In the genomic region with DNA sequence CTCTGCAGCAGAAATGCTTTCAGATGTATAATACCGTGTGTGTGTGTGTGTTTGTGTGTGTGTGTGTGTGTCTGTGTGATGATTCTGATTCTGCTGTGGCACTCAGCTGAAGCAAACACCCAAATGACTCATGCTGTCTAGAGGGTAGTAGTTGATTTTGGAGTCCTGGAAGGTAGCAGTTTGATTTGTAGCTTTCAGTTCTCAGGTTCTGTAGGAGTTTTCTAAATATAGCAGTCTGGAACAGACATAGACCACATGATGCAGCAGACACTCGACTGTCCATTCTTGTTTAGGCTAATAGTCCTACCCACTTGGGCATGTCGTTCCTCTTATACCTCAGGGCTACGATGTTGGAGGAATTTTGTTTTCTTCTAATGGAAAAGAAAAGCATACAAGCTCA, we compare ENCODE assay signal across 25 mouse cellular contexts.
DNase-seq lines count a peak whose midpoint lies in the region; ATAC-seq and TF ChIP-seq lines count a peak whose summit lies in the region.
"Had no signal": no experiment of that assay in that cellular context is flagged by ENCODE, and none has a peak within 500 bp of the region (broad histone marks: within the 10 kb centered on the region; RNA-seq: fewer than 3 reads in every experiment).

No protein-coding gene starts in this region.

- no peak overlapping the region for H3K9ac ChIP-seq in heart, embryonic 12.5 days
- H3K9ac ChIP-seq: hindbrain, embryonic 12.5 days; kidney, embryonic 15.5 days; liver, embryonic 15.5 days; lung, embryonic 15.5 days; midbrain, embryonic 15.5 days; neural tube, embryonic 13.5 days; stomach, embryonic 15.5 days had no signal

- peak overlapping the region; percentile 22; the same call in 1 of the 2 replicates for H3K4me3 ChIP-seq in heart, embryonic 10.5 days
- H3K4me3 ChIP-seq in heart, embryonic 12.5 days, result no peak overlapping the region
- no peak overlapping the region for H3K4me3 ChIP-seq in myocyte
- H3K4me3 ChIP-seq: forebrain, embryonic 10.5 days; hindbrain, embryonic 12.5 days; kidney, embryonic 15.5 days; limb, embryonic 10.5 days; liver, embryonic 15.5 days; lung, embryonic 15.5 days; midbrain, embryonic 15.5 days; neural tube, embryonic 13.5 days; stomach, embryonic 15.5 days had no signal

- no peak overlapping the region for H3ac ChIP-seq in myocyte (ENCODE audit: control insufficient read depth, insufficient read length)

- H3K4me1 ChIP-seq in heart, embryonic 10.5 days, result peaks cover 45% of the 10 kb centered on the region
- peaks cover 31% of the 10 kb centered on the region for H3K4me1 ChIP-seq in heart, embryonic 12.5 days (replicated peaks)
- H3K4me1 ChIP-seq: liver, embryonic 15.5 days; stomach, embryonic 15.5 days had no signal

- intact Hi-C loops in heart, postnatal 14 days (cut with DNase I), result no loop called here

- peak overlapping the region; percentile 51 for H3K4me2 ChIP-seq in heart, embryonic 12.5 days
- no peak overlapping the region for H3K4me2 ChIP-seq in myocyte (ENCODE audit: low read depth)
- H3K4me2 ChIP-seq: hindbrain, embryonic 12.5 days; kidney, embryonic 15.5 days; liver, embryonic 15.5 days; lung, embryonic 15.5 days; midbrain, embryonic 15.5 days; neural tube, embryonic 13.5 days; stomach, embryonic 15.5 days had no signal

- no peak for TF ChIP-seq POLR2A in myocyte (IDR thresholded peaks at IDR 0.05; ENCODE audit: insufficient read length, low read depth)

- H3K79me2 ChIP-seq in myocyte (ENCODE audit: control insufficient read depth, insufficient read depth), result peaks cover 5% of the 10 kb centered on the region

- no peaks in the 10 kb centered on the region for H3K9me3 ChIP-seq in heart, embryonic 10.5 days
- H3K9me3 ChIP-seq in heart, embryonic 12.5 days (replicated peaks), result no peaks in the 10 kb centered on the region
- H3K9me3 ChIP-seq: forebrain, embryonic 10.5 days; hindbrain, embryonic 12.5 days; kidney, embryonic 15.5 days; limb, embryonic 10.5 days; liver, embryonic 15.5 days; lung, embryonic 15.5 days; midbrain, embryonic 15.5 days; neural tube, embryonic 13.5 days; stomach, embryonic 15.5 days had no signal

- peak overlapping the region; percentile 64; the same call in 1 of the 2 replicates for H3K27ac ChIP-seq in heart, embryonic 10.5 days
- peak overlapping the region; percentile 34 for H3K27ac ChIP-seq in heart, embryonic 12.5 days (ENCODE audit: poor library complexity, severe bottlenecking)
- H3K27ac ChIP-seq: forebrain, embryonic 10.5 days; hindbrain, embryonic 12.5 days; kidney, embryonic 15.5 days; limb, embryonic 10.5 days; liver, embryonic 15.5 days; lung, embryonic 15.5 days; midbrain, embryonic 15.5 days; neural tube, embryonic 13.5 days; stomach, embryonic 15.5 days had no signal

- H3K27me3 ChIP-seq in heart, embryonic 10.5 days (ENCODE audit: insufficient read depth, poor library complexity, severe bottlenecking), result no peaks in the 10 kb centered on the region
- H3K27me3 ChIP-seq in heart, embryonic 12.5 days (replicated peaks), result no peaks in the 10 kb centered on the region
- no peaks in the 10 kb centered on the region for H3K27me3 ChIP-seq in myocyte (ENCODE audit: control insufficient read depth, insufficient read depth, insufficient read length)
- H3K27me3 ChIP-seq: hindbrain, embryonic 12.5 days; liver, embryonic 15.5 days; midbrain, embryonic 15.5 days; neural tube, embryonic 13.5 days; stomach, embryonic 15.5 days had no signal

- no peaks in the 10 kb centered on the region for H3K36me3 ChIP-seq in heart, embryonic 10.5 days
- no peaks in the 10 kb centered on the region for H3K36me3 ChIP-seq in heart, embryonic 12.5 days
- H3K36me3 ChIP-seq in myocyte (ENCODE audit: control insufficient read depth, insufficient read depth), result no peaks in the 10 kb centered on the region
- H3K36me3 ChIP-seq: forebrain, embryonic 10.5 days; hindbrain, embryonic 12.5 days; kidney, embryonic 15.5 days; limb, embryonic 10.5 days; liver, embryonic 15.5 days; lung, embryonic 15.5 days; midbrain, embryonic 15.5 days; neural tube, embryonic 13.5 days; stomach, embryonic 15.5 days had no signal

- no peak for DNase-seq in frontal cortex, postnatal 25 days (ENCODE audit: low spot score in 2 of 2)
- DNase-seq in heart, embryonic 10.5 days (ENCODE audit: low spot score), result no peak
- DNase-seq in heart, postnatal 14 days, result no peak
- DNase-seq in thymus, postnatal 25 days, result no peak
- no peak for DNase-seq in spleen, postnatal 36 days (ENCODE audit: low spot score in 2 of 2)
- DNase-seq: adrenal gland, postnatal 25 days; cerebellum, adult 9-11 months; kidney, adult 11 months; kidney, postnatal 4 days; liver; lung, postnatal 36 days; thymus, postnatal 4 days had no signal

- peak; percentile 43; the same call in 1 of the 2 replicates for ATAC-seq in frontal cortex, adult (ENCODE audit: low TSS enrichment)
- ATAC-seq in heart, embryonic 12.5 days (ENCODE audit: insufficient number of reproducible peaks, low FRiP score), result no peak
- ATAC-seq: forebrain, embryonic 16.5 days; midbrain, embryonic 15.5 days had no signal

- WGBS in heart, embryonic 10.5 days, result 42% methylated on average over 4 of the region's 4 CpGs
- 42% methylated on average over 4 of the region's 4 CpGs for WGBS in heart, embryonic 12.5 days

TF ChIP-seq in myocyte, 11 proteins besides CTCF, POLR2A, EP300 and RAD21:
- TF ChIP-seq USF1 (IDR thresholded peaks at IDR 0.05; ENCODE audit: low read depth) (peak; percentile 40), E2F4 (IDR thresholded peaks at IDR 0.05; ENCODE audit: insufficient read depth) (no peak)
